Mouse (Mus musculus): ENCODE results near the gene Wars2. TPM values are rescaled to one million over a fixed set of nuclear protein-coding genes. Genes with fewer than 3 reads are reported as not detected.

Wars2 gene
- polyA plus RNA-seq, 1 experiment from 2014 or later = 2.9 TPM

- 5% methylated on average over 18 of the region's 18 CpGs for WGBS
- Histone ChIP-seq H3K4me1 (replicated peaks; ENCODE audit: control insufficient read depth, insufficient read depth, low read length) (no peaks in the 10 kb centered on the region), H3K27ac (ENCODE audit: low read depth, low read length) (no peak overlapping the region), H3K4me2 (replicated peaks; ENCODE audit: low read depth) (no peak overlapping the region), H3K9ac (ENCODE audit: low read depth, low read length) (no peak overlapping the region), H3K9me3 (ENCODE audit: control insufficient read depth) (no peaks in the 10 kb centered on the region), H3K27me3 (replicated peaks; ENCODE audit: control insufficient read depth, insufficient read depth, low read length) (peaks cover 74% of the 10 kb centered on the region), H3K36me3 (ENCODE audit: control insufficient read depth, insufficient read depth) (no peaks in the 10 kb centered on the region), H3K4me3 (ENCODE audit: low read depth, low read length) (no peak overlapping the region)
- TF ChIP-seq CTCF (IDR thresholded peaks at IDR 0.05; ENCODE audit: low read depth) = no peak
- no peak for ATAC-seq
Observed at GRCm38 (mm10) chr3:99235804-99236755, 95.2 kb downstream of the Wars2 start.

- no peak overlapping the region for H3K4me3 ChIP-seq (ENCODE audit: low read depth, low read length)
- no peaks in the 10 kb centered on the region for H3K9me3 ChIP-seq (ENCODE audit: control insufficient read depth)
- H3K36me3 ChIP-seq (ENCODE audit: control insufficient read depth, insufficient read depth) = no peaks in the 10 kb centered on the region
- no peak overlapping the region for H3K27ac ChIP-seq (ENCODE audit: low read depth, low read length)
- no peaks in the 10 kb centered on the region for H3K4me1 ChIP-seq (replicated peaks; ENCODE audit: control insufficient read depth, insufficient read depth, low read length)
- peaks cover 95% of the 10 kb centered on the region for H3K27me3 ChIP-seq (replicated peaks; ENCODE audit: control insufficient read depth, insufficient read depth, low read length)
- H3K9ac ChIP-seq (ENCODE audit: low read depth, low read length) = no peak overlapping the region
- ATAC-seq = no peak
- H3K4me2 ChIP-seq (replicated peaks; ENCODE audit: low read depth) = no peak overlapping the region
- WGBS = 12% methylated on average over 1 of the region's 1 CpGs
- no peak for TF ChIP-seq CTCF (IDR thresholded peaks at IDR 0.05; ENCODE audit: low read depth)
Observed at GRCm38 (mm10) chr3:99238691-99239090, 97.8 kb downstream of the Wars2 start.

GRCm38 (mm10) chr3:99239301-99240045 is 98.6 kb downstream of the Wars2 start:
- H3K27me3 ChIP-seq (replicated peaks; ENCODE audit: control insufficient read depth, insufficient read depth, low read length) = peaks cover 97% of the 10 kb centered on the region

GRCm38 (mm10) chr3:99240213-99240720 is 99.4 kb downstream of the Wars2 start, which contains the start of gene Tbx15:
Tbx15 (plus strand) TSS chr3:99240381.
- TF ChIP-seq CTCF (IDR thresholded peaks at IDR 0.05; ENCODE audit: low read depth) = no peak
- WGBS = 1% methylated on average over 19 of the region's 20 CpGs
- peak within 1 kb of the TSS; percentile 23 for H3K4me3 ChIP-seq (ENCODE audit: low read depth, low read length)
- H3K36me3 ChIP-seq (ENCODE audit: control insufficient read depth, insufficient read depth) = no peaks in the 10 kb centered on the region
- no peak within 1 kb of the TSS for H3K27ac ChIP-seq (ENCODE audit: low read depth, low read length)
- H3K9me3 ChIP-seq (ENCODE audit: control insufficient read depth) = no peaks in the 10 kb centered on the region
- ATAC-seq = no peak
- no peaks in the 10 kb centered on the region for H3K4me1 ChIP-seq (replicated peaks; ENCODE audit: control insufficient read depth, insufficient read depth, low read length)
- peak within 1 kb of the TSS; percentile 30; the same call in 1 of the 2 replicates for H3K4me2 ChIP-seq (replicated peaks; ENCODE audit: low read depth)
- no peak within 1 kb of the TSS for H3K9ac ChIP-seq (ENCODE audit: low read depth, low read length)
- H3K27me3 ChIP-seq (replicated peaks; ENCODE audit: control insufficient read depth, insufficient read depth, low read length) = peaks cover 97% of the 10 kb centered on the region

More at GRCm38 (mm10) chr3:99239301-99240045, 98.6 kb downstream of the Wars2 start:
- Histone ChIP-seq H3K9ac (ENCODE audit: low read depth, low read length) (no peak overlapping the region), H3K4me1 (replicated peaks; ENCODE audit: control insufficient read depth, insufficient read depth, low read length) (no peaks in the 10 kb centered on the region), H3K27ac (ENCODE audit: low read depth, low read length) (no peak overlapping the region), H3K4me3 (ENCODE audit: low read depth, low read length) (no peak overlapping the region), H3K9me3 (ENCODE audit: control insufficient read depth) (no peaks in the 10 kb centered on the region), H3K36me3 (ENCODE audit: control insufficient read depth, insufficient read depth) (no peaks in the 10 kb centered on the region), H3K4me2 (replicated peaks; ENCODE audit: low read depth) (no peak overlapping the region)
- TF ChIP-seq CTCF (IDR thresholded peaks at IDR 0.05; ENCODE audit: low read depth) = no peak
- ATAC-seq = no peak
- WGBS = 5% methylated on average over 20 of the region's 20 CpGs

- Histone ChIP-seq H3K27ac (ENCODE audit: low read depth, low read length) (no peak overlapping the region), H3K36me3 (ENCODE audit: control insufficient read depth, insufficient read depth) (no peaks in the 10 kb centered on the region), H3K9ac (ENCODE audit: low read depth, low read length) (no peak overlapping the region), H3K9me3 (ENCODE audit: control insufficient read depth) (no peaks in the 10 kb centered on the region), H3K4me3 (ENCODE audit: low read depth, low read length) (peak overlapping the region; percentile 23), H3K27me3 (replicated peaks; ENCODE audit: control insufficient read depth, insufficient read depth, low read length) (peaks cover 97% of the 10 kb centered on the region), H3K4me2 (replicated peaks; ENCODE audit: low read depth) (peak overlapping the region; percentile 30; the same call in 1 of the 2 replicates), H3K4me1 (replicated peaks; ENCODE audit: control insufficient read depth, insufficient read depth, low read length) (no peaks in the 10 kb centered on the region)
- no peak for TF ChIP-seq CTCF (IDR thresholded peaks at IDR 0.05; ENCODE audit: low read depth)
- WGBS = 2% methylated on average over 50 of the region's 50 CpGs
- ATAC-seq = no peak
Observed at GRCm38 (mm10) chr3:99240811-99241738, 100.2 kb downstream of the Wars2 start.

All from intestine, postnatal 0 days (tissue).